Mouse (Mus musculus) lung, adult 2 months (tissue): ENCODE data around the gene Ror2. TPM values are rescaled to one million over a fixed set of nuclear protein-coding genes. Genes with fewer than 3 reads are reported as not detected.

Source experiments
- DNase-seq: peaks from one replicate; pipeline ENCODE4 v3.0.0; 2022
- H3K4me1 ChIP-seq: fragments of 200-500 bp; 2 replicates; pipeline ENCODE4 v1.6.1; 2011; ENCODE audit warnings: low read length; ENCODE audit not compliant: control insufficient read depth, insufficient read depth
- H3K4me3 ChIP-seq: fragments of 200-500 bp; replicated peaks from 2 replicates; pipeline ENCODE3; 2011; ENCODE audit warnings: low read depth, mild to moderate bottlenecking, control low read depth, low read length; ENCODE audit errors: extremely low read depth
- CTCF ChIP-seq: fragments of 200-500 bp; IDR thresholded peaks from 2 replicates; pipeline ENCODE4 v1.5.1; 2011; ENCODE audit warnings: mild to moderate bottlenecking, low read length, control low read depth; ENCODE audit not compliant: insufficient read depth
- POLR2A ChIP-seq: fragments of 200-500 bp; IDR thresholded peaks from 2 replicates; pipeline ENCODE4 v1.6.1; 2011; ENCODE audit warnings: low read depth, mild to moderate bottlenecking, control low read depth, low read length, borderline replicate concordance; ENCODE audit errors: extremely low read depth
- WGBS: fragments of 180-500 bp; shearing (Covaris S2); methylation state at CpG from one replicate; pipeline ENCODE4 v1.1.7; 2018; 5-methylcytosine and 5-hydroxymethylcytosine counted together
- polyA plus RNA-seq: library from polyadenylated mRNA; depleted of rRNA; stranded (reverse); fragments of >200 nt; gene quantifications from 2 replicates; pipeline ENCODE4 v1.2.3, GENCODE M21; 2012

The Ror2 gene
- polyA plus RNA-seq, 1 experiment = 4.3 TPM

- Histone ChIP-seq H3K4me3 (no peak overlapping the region), H3K4me1 (no peaks in the 10 kb centered on the region)
- no peak for DNase-seq
- TF ChIP-seq CTCF (no peak), POLR2A (no peak)
- 14% methylated on average over 18 of the region's 18 CpGs for WGBS
Observed at GRCm38 (mm10) chr13:53201628-53202438, 84.1 kb downstream of the Ror2 start.

- no peaks in the 10 kb centered on the region for H3K4me1 ChIP-seq
- 84% methylated on average over 4 of the region's 4 CpGs for WGBS
- H3K4me3 ChIP-seq = no peak overlapping the region
- DNase-seq = no peak
- TF ChIP-seq POLR2A = no peak
- no peak for TF ChIP-seq CTCF
Observed at GRCm38 (mm10) chr13:53200121-53200520, 85.8 kb downstream of the Ror2 start.

- 65% methylated on average over 7 of the region's 7 CpGs for WGBS
- Histone ChIP-seq H3K4me1 (no peaks in the 10 kb centered on the region), H3K4me3 (no peak overlapping the region)
- no peak for DNase-seq
- no peak for TF ChIP-seq POLR2A
- TF ChIP-seq CTCF = no peak
Observed at GRCm38 (mm10) chr13:53199262-53199661, 86.7 kb downstream of the Ror2 start.

- H3K4me1 ChIP-seq = no peaks in the 10 kb centered on the region
- WGBS = 63% methylated on average over 7 of the region's 7 CpGs
Observed at GRCm38 (mm10) chr13:53196690-53197089, 89.2 kb downstream of the Ror2 start.

GRCm38 (mm10) chr13:53195951-53196677 is 89.8 kb downstream of the Ror2 start:
- Histone ChIP-seq H3K4me1 (no peaks in the 10 kb centered on the region), H3K4me3 (no peak overlapping the region)
- 91% methylated on average over 6 of the region's 6 CpGs for whole genome bisulfite sequencing
- no peak for TF ChIP-seq CTCF
- no peak for TF ChIP-seq POLR2A
- DNase-seq = no peak

More at GRCm38 (mm10) chr13:53196690-53197089, 89.2 kb downstream of the Ror2 start:
- TF ChIP-seq CTCF (no peak), POLR2A (no peak)
- DNase-seq = no peak
- no peak overlapping the region for H3K4me3 ChIP-seq

GRCm38 (mm10) chr13:53194306-53194705 is 91.6 kb downstream of the Ror2 start:
- H3K4me1 ChIP-seq = no peaks in the 10 kb centered on the region
- no peak for DNase-seq
- H3K4me3 ChIP-seq = no peak overlapping the region
- TF ChIP-seq POLR2A = no peak
- no peak for TF ChIP-seq CTCF
- 89% methylated on average over 15 of the region's 15 CpGs for WGBS

GRCm38 (mm10) chr13:53193713-53194112 is 92.2 kb downstream of the Ror2 start:
- Histone ChIP-seq H3K4me3 (no peak overlapping the region), H3K4me1 (no peaks in the 10 kb centered on the region)
- no peak for DNase-seq
- TF ChIP-seq POLR2A (no peak), CTCF (no peak)
- 64% methylated on average over 6 of the region's 6 CpGs for WGBS

- Histone ChIP-seq H3K4me3 (no peak overlapping the region), H3K4me1 (no peaks in the 10 kb centered on the region)
- no peak for TF ChIP-seq CTCF
- no peak for TF ChIP-seq POLR2A
- no peak for DNase-seq
- WGBS = 81% methylated on average over 6 of the region's 6 CpGs
Observed at GRCm38 (mm10) chr13:53192286-53192685, 93.6 kb downstream of the Ror2 start.

GRCm38 (mm10) chr13:53191657-53192056 is 94.3 kb downstream of the Ror2 start:
- 62% methylated on average over 7 of the region's 7 CpGs for WGBS
- Histone ChIP-seq H3K4me3 (no peak overlapping the region), H3K4me1 (no peaks in the 10 kb centered on the region)
- no peak for DNase-seq
- no peak for TF ChIP-seq CTCF
- no peak for TF ChIP-seq POLR2A
